In genomic region chr11:115267061-115267883, GRCm38 (mm10) we compare ENCODE assay signal across 7 mouse cellular contexts. TPM values are rescaled to one million over a fixed set of nuclear protein-coding genes. Genes with fewer than 3 reads are reported as not detected.
DNase-seq lines count a peak whose midpoint lies in the region; ATAC-seq and TF ChIP-seq lines count a peak whose summit lies in the region.

Grin2c (minus strand) TSS chr11:115267243.

- DNase-seq in left cerebral cortex, adult 2 months (ENCODE audit: extremely low spot score in 1 of 2, low spot score in 2 of 2): no peak
- DNase-seq in left cerebral cortex, adult 9 months (ENCODE audit: low spot score in 2 of 2): no peak
- DNase-seq in thymus, postnatal 25 days: no peak
- DNase-seq in yolk sac, embryonic 10.5 days (ENCODE audit: low spot score): no peak

- no peak for ATAC-seq in embryonic facial prominence, embryonic 12.5 days (ENCODE audit: insufficient number of reproducible peaks, insufficient read depth, low FRiP score, low TSS enrichment)
- no peak for ATAC-seq in intestine, embryonic 15.5 days
- ATAC-seq in midbrain, embryonic 15.5 days (replicated peaks): no peak

- no peak for TF ChIP-seq CTCF in left cerebral cortex, adult 2 months (IDR thresholded peaks at IDR 0.05)

- peaks cover 24% of the 10 kb centered on the region for H3K4me1 ChIP-seq in embryonic facial prominence, embryonic 12.5 days
- H3K4me1 ChIP-seq in intestine, embryonic 15.5 days (replicated peaks): peaks cover 21% of the 10 kb centered on the region
- H3K4me1 ChIP-seq in midbrain, embryonic 15.5 days: peaks cover 29% of the 10 kb centered on the region

- H3K27ac ChIP-seq in left cerebral cortex, adult 2 months: peak within 1 kb of the TSS; percentile 59
- H3K27ac ChIP-seq in embryonic facial prominence, embryonic 12.5 days: no peak within 1 kb of the TSS
- no peak within 1 kb of the TSS for H3K27ac ChIP-seq in intestine, embryonic 15.5 days
- H3K27ac ChIP-seq in midbrain, embryonic 15.5 days: no peak within 1 kb of the TSS

- peaks cover 16% of the 10 kb centered on the region; the same call in 1 of the 2 replicates for H3K36me3 ChIP-seq in embryonic facial prominence, embryonic 12.5 days
- H3K36me3 ChIP-seq in intestine, embryonic 15.5 days: no peaks in the 10 kb centered on the region
- H3K36me3 ChIP-seq in midbrain, embryonic 15.5 days (replicated peaks): 0 out of 2 replicates have a peak, but pooled peaks cover 7% of the 10 kb centered on the region

- no peaks in the 10 kb centered on the region for H3K9me3 ChIP-seq in embryonic facial prominence, embryonic 12.5 days
- no peaks in the 10 kb centered on the region for H3K9me3 ChIP-seq in intestine, embryonic 15.5 days
- no peaks in the 10 kb centered on the region for H3K9me3 ChIP-seq in midbrain, embryonic 15.5 days

- H3K27me3 ChIP-seq in embryonic facial prominence, embryonic 12.5 days: peaks cover 77% of the 10 kb centered on the region
- peaks cover 64% of the 10 kb centered on the region for H3K27me3 ChIP-seq in intestine, embryonic 15.5 days (replicated peaks)
- peaks cover 62% of the 10 kb centered on the region for H3K27me3 ChIP-seq in midbrain, embryonic 15.5 days (replicated peaks)

- intact Hi-C loops in left cerebral cortex, adult 2 months (cut with DNase I): no loop called here

- peak within 1 kb of the TSS; percentile 37 for H3K4me3 ChIP-seq in left cerebral cortex, adult 2 months
- peak within 1 kb of the TSS; percentile 39 for H3K4me3 ChIP-seq in embryonic facial prominence, embryonic 12.5 days
- H3K4me3 ChIP-seq in intestine, embryonic 15.5 days (replicated peaks): peak within 1 kb of the TSS; percentile 33
- H3K4me3 ChIP-seq in midbrain, embryonic 15.5 days: peak within 1 kb of the TSS; percentile 33

- peak within 1 kb of the TSS; percentile 75 for H3K4me2 ChIP-seq in embryonic facial prominence, embryonic 12.5 days (replicated peaks)
- peak within 1 kb of the TSS; percentile 66 for H3K4me2 ChIP-seq in intestine, embryonic 15.5 days (replicated peaks)
- H3K4me2 ChIP-seq in midbrain, embryonic 15.5 days: peak within 1 kb of the TSS; percentile 58

- WGBS in embryonic facial prominence, embryonic 12.5 days: 12% methylated on average over 16 of the region's 50 CpGs
- WGBS in intestine, embryonic 15.5 days: 7% methylated on average over 46 of the region's 50 CpGs
- 6% methylated on average over 48 of the region's 50 CpGs for WGBS in midbrain, embryonic 15.5 days

- peak within 1 kb of the TSS; percentile 48; the same call in 1 of the 2 replicates for H3K9ac ChIP-seq in embryonic facial prominence, embryonic 12.5 days
- 0 out of 2 replicates have a peak within 1 kb of the TSS, but pooled peaks have one; percentile 12 for H3K9ac ChIP-seq in intestine, embryonic 15.5 days
- no peak within 1 kb of the TSS for H3K9ac ChIP-seq in midbrain, embryonic 15.5 days

RNA-seq across cellular contexts. Expression of gene Grin2c, which starts in this region (rescaled TPM):
- 10 to 100 TPM; 37.4 to 40.0 TPM for total RNA-seq in left cerebral cortex, adult 2 months (2021)
- 0.06 TPM in 1 of 2 replicates, not detected in the other for polyA plus RNA-seq in embryonic facial prominence, embryonic 12.5 days (2016; fragmentation: Nextera tagmentation; extraction: Ambion mirVana)
- 0.05 and 0.09 TPM in 2 replicates for polyA plus RNA-seq in intestine, embryonic 15.5 days (2015; fragmentation: Nextera tagmentation; extraction: Ambion mirVana)
- 0.21 and 0.26 TPM in 2 replicates for polyA plus RNA-seq in midbrain, embryonic 15.5 days (2015; fragmentation: Nextera tagmentation; extraction: Ambion mirVana)
